Mouse (Mus musculus) layer of hippocampus, postnatal 36 days (tissue): ENCODE results near the gene Mto1. TPM values are rescaled to one million over a fixed set of nuclear protein-coding genes. Genes with fewer than 3 reads are reported as not detected.

Source experiments
- DNase-seq, 2 experiments: peaks; one replicate each; pipeline ENCODE4 v3.0.0; 2022
- total RNA-seq, 2 experiments: library from RNA; stranded (reverse); gene quantifications; 2 replicates each; pipeline ENCODE4 v1.2.3; 2021

The Mto1 gene
- 10 to 100 TPM; 24.3 to 26.3 TPM for total RNA-seq

DNA sequence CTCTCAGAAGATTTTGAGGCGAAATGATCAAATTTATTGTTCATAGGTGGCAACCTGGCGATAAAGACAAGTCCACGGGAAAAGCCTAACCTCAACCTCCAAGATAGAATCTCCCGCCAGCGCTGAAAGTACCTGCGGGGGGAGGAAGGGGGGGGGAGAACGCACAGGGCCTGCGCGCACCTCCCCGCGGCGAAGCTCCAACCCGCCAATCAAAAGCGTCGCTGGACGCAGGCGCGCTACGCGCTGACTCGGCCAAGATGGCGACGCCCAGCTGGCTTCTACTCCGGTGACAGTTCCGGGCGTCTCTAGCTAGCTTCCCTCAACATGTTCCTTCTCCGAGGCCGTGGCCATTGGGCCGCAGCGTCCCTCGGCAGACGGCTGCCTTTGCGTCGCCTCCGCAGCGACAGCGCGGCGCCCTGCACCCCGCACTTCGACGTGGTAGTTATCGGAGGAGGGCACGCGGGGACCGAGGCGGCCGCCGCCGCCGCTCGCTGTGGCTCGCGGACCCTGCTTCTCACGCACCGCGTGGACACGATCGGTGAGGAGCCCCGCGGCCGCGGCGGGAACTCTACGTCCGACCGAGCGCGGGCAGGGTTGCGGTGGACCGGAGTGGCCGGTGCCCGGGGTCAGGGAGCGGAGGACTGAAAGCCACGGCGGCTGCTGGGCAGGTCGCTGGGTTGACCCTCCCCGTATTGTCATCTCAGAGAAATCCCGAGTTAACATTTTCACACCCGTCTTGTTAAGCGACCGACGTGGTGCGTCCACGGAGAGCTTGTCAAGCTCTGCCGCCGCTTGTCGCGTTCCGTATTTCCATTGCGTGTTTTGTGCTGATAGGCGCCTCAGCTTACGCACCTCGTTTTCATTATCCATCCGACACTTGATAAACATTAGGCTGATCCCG is at the start of gene Mto1, which contains the start of gene Gm17324:
Gene Mto1, plus strand, starts transcription at position 236 of the 901 bp plus-strand sequence.
Gene Gm17324, minus strand, starts transcription at position 814 of the 901 bp plus-strand sequence.
- peak; percentile 88 to 89 for DNase-seq

DNA sequence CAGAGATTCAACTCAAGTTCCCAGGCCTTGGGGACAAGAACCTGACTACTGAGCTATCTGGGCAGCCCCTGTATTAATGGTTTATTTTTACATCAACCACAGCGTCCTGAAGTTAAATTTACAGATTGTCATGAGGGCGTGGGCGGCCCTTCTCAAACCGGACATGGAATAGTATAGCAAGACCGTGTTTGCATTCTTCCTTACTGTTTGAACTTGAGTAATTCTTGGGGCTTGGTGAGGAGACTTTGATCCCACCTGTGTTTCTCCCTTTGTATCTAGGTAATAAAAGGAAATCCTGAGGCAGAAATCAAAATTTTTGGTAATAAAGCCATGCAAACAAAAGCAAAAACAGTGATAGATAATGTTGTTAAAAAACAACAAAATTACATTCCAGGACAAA is 47.4 kb upstream of the Mto1 start:
- no peak for DNase-seq

DNA sequence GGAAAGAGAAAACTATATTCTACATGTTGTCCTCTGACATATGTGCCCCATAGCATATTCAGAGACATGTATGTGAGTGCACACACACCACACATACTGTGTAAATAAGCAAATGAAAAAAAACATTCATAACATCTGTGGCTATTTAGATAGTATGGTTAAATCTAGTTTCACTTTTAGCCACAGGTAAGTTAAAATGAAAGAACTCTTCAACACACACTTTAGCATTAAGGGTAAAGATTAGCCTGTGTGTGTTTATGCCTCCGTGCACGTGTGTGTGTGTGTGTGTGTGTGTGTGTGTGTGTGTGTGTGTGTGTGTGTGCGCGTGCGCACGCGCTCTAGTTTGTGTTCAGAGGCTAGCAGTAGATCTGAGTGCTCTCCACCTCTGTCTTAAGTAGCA is 46.4 kb upstream of the Mto1 start:
- DNase-seq = no peak

DNA sequence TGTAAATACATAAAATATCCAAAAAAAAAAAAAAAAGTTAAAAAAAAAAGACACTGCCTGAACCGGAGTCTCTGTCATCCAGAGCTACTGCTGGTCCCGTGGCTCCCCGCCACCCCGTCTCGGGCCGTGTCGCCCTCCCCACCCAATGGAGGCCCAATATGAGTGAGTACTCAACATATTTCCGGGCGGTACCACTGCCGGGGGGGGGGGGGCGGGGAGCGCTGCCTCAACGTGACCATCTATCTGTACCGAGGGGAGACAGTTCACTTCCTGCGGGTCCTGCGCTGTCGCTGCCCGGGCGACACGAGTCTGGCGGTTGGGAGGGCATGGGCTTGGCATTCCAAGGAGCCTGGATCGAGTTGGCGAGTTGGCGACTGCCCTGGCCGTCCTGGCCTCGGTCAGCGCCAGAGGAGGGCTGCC is 20.6 kb upstream of the Mto1 start:
- no peak for DNase-seq

DNA sequence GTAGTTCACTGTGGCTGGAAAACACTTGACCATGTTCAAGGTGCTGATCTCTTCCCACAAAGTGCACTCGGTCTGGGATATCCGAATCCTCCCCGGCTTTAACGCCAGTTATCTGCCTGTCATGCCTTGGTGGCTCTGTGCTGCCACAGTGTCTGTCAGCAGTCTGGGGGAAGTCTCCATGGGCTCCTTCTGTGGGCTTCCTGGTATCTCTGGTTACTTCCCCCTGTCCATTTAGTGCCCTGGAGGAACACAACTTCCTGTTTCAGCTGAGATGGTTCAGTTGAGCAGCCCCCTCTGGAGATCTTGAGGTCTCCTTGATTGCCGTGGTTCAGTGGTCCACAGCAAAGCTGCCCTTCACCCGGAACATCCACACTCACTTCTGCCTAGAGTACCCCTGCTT is 19.8 kb upstream of the Mto1 start:
- no peak for DNase-seq

DNA sequence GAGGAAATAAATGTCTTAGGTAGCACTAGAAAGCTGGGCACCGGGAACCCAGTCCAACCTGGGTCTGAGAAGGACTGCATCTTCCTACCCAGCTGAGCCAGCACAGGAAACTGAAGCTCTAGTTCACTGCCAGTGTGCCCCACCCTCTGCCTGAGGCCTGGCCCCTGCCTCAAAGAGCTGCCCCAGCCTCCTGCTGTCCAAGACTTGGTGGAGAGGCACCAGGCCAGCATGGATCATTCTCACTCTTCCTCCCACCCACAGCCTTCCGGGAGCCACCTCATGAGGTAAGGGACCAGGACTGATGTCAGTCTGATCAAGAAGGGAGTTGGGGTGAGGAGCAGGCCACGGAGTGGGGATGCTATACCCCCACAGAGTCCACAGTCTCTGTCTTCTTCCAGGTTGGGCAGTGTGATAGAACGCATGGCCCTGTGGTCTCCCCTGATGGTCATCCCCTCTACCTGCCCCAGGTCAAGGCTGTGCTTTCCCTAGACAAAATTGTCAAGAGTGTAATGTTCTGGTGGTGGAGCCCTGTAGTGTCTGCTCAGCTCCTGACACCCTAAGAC is 19.1 kb upstream of the Mto1 start:
- DNase-seq = no peak

DNA sequence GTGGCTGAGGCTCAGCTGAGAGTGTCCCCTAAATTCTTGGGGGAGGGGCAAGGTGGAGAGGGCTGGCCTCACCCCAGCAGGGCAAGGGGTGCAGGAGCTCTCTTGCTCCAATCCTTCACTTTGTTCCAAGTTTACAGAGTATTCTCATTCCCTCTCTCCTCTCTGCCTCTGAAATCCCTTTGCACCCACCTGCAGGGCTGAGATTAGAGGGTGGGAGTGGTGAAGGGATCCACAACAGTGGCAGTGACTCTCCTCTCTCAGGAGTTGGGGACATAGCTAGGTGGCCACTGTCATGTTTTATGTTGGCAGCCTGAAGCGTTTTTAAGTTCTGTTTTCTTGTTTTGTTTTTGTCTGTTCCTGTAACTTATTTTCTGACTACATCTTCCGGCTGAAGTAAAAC is 18.5 kb upstream of the Mto1 start:
- DNase-seq = no peak

DNA sequence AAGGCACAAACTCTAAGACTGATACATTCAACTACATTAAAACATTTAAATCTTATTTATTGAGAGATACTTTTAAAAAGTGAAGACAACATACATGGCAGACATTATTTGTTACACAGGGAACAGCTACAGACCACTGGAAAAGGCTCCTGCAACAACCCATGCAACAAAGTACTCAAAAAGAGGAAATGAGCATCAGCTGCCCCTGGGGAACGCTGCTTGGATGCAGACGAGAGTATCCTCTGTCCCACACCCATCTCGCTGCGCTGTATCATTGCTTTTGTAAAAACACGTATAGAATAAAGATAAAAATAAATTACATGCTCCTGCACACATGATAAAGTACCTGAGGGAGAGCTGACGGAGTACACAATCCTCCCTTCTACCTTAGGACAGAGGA is 17.5 kb upstream of the Mto1 start:
- DNase-seq = no peak

DNA sequence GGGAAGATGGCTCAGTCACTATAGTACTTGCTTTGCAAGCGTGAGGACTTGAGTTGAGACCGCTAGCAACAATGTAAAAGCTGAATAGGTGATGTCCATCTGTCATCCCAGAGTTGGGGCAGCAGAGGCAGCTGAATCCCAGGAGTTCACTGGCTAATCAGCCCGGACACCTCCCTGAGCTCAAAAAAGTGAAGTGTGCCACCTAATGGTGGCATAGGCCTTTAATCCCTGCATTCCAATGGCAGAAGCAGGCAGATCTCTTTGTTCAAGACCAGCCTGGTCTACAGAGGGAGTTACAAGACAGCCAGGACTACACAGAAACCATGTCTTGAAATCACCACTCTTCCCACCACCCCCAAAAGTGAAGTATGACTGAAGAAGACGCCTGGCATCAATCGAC is 15.5 kb upstream of the Mto1 start:
- no peak for DNase-seq

DNA sequence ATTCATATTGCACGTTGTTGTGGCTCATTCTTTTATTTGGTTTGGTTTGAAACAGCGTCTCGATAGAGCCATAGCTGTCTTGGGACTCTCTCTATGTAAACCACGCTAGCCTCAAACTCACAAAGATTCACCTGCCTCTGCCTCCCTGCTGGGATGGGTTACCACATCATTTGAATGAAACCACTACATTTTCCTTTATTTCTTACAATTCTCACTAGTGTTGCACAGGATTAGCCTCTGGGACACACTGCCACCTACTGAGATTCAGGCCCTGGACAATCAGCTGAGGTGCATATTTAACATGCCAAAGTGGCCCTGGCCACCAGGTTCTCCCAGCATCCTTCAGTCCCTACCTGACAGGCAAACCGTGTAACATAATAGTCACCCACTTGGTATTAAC is 8.6 kb upstream of the Mto1 start:
- no peak for DNase-seq

DNA sequence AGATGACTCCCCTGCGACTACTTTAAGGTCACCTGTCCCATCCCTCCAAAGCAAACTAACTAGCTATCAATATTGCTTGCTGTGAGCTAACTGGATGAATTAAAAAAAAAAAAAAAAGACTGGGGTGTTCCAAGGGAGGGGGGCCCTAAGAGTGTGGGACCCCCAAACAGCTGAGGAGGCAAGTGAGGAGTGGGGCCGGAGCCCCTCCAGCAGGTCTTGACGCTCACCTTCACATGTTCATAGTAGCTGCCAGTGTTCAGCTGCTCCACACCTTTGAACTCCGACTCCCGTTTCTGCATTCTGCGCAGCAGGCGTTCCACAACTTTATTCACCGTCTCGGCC is 5.8 kb upstream of the Mto1 start:
- no peak for DNase-seq

DNA sequence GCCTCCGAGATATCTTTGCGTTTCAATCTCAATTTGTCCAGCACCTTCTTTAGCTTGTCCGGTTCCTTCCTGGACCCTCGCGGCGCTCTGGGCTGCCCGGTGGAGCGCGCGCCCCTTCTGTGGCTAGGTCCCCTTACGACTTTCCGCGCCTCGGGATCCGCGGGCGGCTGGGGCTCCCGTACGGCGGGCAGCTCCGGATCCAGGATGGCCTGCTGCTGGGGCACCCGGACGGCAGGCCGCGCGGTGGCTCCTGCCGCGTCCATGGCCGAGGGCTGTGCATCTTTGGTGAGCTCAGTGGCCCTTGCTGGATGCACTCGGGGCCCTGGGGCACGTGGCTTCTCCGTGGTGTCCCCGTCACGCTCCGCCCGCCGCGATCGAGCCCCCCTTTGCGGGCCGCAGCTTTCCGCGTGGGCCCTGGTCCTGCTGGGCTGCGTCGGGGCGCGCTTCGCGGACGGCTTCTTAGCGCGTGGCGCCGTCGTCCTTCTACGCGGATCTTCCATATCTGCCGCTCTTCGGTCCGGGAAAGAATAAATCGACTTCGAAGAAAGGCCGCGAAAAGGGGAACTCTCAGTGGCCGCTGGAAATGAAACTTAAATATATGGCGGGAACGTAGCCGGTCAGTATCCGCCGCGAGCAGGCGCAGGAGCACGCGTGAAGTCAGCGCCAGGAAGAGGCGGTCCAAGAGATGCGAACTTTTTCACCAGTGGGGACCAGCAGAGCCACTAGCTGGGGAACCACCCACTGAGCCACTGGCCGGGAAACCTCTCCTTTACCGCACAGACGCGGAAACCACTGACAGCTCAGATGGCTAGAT is 5.2 kb upstream of the Mto1 start, which contains the start of gene Cgas:
Gene Cgas, minus strand, starts transcription at position 659 of the 814 bp plus-strand sequence.
- DNase-seq = peak; percentile 15 to 31

DNA sequence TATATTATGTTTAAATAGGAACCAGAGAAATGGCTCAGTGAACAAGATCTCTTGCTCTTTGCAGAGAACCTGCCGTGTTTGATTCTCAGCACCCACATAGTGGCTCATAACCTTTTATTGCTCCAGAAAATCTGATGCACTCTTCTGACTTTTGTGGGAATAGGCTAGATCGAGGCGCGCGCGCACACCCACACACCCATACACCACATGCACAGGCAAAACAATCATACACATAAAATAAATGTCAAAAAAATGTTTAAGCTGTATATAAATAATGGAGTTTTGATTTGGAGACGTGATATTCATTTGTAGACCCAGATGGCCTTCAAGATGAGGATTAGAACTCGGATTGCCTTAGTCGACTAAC is 419 bp upstream of the Mto1 start:
- DNase-seq = no peak

DNA sequence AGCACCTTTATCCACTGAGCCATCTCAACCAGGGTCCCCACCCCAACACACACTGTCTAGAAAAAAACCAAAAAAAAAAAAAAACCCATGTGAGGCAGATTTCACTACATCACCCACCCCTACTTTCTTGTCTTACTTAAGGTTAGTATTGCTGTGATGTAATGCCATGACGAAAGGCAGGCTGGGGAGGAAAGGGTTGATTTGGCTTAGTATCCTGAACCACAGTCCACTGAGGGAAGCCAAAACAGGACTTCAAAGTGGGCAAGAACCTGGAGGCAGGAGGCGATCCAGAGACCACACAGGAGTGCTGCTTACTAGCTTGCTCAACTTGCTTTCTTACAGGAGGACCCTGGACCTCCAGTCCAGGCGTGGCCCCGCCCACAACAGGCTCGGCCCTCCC is 2.4 kb downstream of the Mto1 start:
- no peak for DNase-seq

DNA sequence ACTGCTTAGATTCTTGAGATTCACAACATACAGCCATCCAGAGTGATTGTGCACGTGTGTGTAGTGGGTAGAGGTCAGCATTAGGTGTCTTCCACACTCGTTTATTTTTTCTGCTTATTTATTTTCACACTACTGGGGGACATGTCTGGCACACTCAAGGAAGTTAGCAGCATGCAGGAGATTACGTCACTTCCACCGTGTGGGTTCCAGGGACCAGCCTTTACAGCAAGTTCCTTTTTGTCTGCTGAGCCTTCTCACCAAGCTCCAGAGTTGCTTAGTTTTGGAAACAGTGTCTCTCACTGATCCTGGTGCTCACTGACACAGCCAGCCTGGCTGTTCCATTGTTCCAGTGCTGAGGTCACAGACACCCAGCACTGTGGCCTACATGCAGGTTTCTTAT is 3.4 kb downstream of the Mto1 start:
- no peak for DNase-seq

DNA sequence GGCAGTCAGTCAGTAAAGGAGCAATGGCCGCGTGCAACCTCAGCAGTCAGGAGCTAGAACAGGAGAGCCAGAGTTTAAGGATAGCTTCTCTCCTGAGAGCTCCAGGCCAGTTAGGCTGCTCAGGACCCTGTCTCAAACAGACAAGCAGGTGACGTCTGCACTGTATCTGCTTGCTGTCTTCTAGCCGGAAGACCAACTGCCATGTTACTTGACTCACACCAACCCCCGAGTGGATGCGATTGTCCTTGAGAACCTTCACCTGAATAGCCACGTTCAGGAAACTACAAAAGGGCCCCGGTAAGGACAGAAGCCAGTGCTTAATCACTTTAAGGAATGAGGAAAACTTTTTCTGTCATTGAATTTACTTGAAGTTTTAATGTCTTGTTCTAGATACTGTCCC is 9.0 kb downstream of the Mto1 start:
- no peak for DNase-seq

DNA sequence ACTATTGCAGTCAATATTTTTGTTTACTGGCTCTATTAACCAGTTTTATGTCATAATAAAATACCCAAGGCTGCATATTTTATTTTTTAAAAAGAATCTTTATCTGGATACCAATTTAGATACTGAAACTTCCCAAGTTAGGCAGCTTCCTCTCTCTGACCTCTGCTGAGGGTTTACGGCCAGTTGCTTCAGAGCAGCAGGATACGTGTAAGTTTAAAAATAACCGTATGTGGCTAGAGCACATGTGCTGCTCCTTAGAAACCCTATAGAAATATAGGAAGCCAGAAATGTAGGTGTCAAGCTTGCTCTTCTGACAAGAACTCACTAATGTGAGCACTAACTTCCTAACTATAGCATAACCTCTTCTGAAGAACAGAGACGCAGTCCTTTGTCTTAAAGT is 15.3 kb downstream of the Mto1 start:
- DNase-seq = no peak

DNA sequence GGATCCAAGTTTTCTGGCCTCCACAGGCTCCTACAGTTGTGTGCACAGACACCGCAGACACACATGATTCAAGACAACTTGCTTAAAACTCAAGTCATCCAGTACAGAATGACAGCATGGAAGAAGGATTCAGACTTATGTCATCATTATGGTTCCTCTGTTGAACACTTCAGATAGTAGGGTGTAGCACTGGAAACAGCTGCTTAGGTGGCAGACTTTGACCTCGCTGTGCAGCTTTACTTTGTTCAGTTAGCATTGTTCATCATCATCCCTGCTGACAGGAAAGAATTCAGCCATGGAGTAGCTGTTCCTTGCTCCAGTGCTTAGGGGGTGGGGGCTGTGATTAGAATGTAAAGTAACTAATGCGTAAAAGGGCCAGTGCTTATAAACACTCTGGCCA is 17.7 kb downstream of the Mto1 start:
- no peak for DNase-seq

DNA sequence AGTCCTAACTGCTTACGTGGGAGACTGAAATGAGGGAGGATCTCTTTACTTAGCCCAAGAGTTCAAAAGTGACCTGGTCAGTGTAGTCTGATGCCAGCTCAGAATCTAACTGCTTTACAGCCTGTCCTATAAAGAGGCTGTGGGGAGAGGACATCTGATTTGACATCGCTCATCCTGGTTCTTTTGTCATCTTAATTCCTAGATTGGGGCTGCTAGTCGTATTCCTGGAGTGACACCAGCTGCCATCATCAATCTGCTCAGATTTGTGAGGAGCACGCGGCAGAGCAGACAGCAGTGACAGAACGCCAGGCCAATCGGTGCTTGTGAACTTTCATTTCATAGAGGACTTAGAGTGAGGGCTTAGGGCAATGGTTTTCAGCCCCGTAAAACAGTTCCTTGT is 25.6 kb downstream of the Mto1 start:
- DNase-seq = no peak

DNA sequence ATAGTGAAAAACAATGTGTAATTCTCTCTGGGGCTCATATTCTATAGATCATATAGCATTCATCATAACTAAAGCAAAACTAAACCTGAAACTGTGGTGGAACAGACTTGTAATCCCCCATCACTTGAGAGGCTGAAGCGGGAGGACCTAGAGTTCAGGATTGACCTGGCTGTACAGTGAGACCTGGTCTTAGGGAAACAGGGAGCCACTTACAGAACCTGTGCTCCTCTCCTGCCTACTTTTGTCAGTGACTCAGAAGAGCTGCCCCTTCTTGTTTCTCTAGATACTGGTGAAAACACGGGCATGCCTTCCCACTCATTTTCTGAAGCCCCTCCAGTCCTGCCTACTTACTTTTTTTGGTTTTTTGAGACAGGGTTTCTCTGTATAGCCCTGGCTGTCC is 26.3 kb downstream of the Mto1 start:
- DNase-seq = no peak

DNA sequence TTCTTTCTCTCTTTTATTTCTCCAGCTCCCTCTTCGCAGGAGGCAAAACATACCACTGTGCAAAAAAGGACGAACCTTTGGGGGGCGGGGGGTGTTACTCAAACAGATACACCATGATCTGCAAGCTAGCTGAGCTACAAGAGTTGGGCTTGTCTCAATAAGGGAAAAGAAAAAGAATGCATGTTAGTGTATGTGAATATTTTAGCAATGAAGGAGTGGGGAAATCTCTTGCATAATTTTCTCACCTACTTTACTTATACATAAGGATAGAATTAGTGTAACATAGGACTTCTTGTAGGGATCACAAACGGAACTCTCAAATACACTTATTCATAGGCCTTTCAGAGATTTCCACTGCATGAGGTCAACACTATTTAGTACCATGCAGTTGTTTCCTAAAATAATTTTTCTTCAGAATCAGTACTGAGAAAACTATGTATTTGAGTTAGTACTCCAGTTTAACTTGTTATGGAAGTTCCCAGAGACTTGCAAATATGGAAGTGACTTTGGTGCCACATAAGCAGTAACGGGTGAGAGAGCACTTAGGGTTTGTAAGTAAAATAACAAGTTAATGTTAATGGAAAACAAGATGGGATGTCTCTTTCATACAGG is 26.9 kb downstream of the Mto1 start:
- no peak for DNase-seq

DNA sequence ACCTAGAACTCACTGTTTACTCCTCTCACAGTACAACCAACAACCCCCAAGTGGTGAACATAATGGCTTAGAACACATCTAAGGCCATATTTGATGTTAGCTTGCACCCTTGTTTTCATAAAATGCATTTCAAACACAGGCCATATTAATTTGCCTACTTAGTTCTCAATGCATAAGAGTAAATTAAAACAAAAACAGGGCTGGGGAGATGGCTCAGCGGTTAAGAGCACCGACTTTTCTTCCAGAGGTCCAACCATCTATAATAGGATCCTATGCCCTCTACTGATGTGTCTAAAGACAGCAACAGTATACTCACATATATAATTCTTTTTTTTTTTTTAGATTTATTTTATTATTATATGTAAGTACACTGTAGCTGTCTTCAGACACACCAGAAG is 27.4 kb downstream of the Mto1 start:
- DNase-seq = no peak

DNA sequence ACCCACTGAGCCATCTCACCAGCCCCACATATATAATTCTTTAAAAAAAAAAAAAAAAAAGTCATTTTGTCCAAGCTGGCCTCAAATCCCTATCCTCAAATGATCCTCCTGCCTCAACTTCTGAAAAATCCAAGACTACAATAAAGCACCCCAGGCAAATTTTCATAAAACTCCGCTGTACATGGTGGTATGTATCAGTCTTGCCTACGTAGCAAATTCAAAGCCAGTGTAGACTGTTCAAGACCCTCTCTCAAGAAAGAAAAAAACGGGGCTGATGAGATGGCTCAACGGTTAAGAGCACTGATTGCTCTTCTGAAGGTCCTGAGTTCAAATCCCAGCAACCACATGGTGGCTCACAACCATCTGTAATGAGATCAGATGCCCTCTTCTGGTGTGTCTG is 27.9 kb downstream of the Mto1 start:
- DNase-seq = no peak
